Mouse (Mus musculus): ENCODE data around the gene Npas3. TPM values are rescaled to one million over a fixed set of nuclear protein-coding genes. Genes with fewer than 3 reads are reported as not detected.

Npas3 gene
- total RNA-seq, 2 experiments from 2014 or later = 0.23 to 0.24 TPM

GRCm38 (mm10) chr12:53864436-53865136 is 616.1 kb downstream of the Npas3 start:
- no peak for DNase-seq

- no peak for DNase-seq
Observed at GRCm38 (mm10) chr12:53865691-53866090, 617.2 kb downstream of the Npas3 start.

- peak; percentile 12 for DNase-seq
Observed at GRCm38 (mm10) chr12:53869981-53870380, 621.5 kb downstream of the Npas3 start.

GRCm38 (mm10) chr12:53875226-53875625 is 626.7 kb downstream of the Npas3 start:
- no peak for DNase-seq

- no peak for DNase-seq
Observed at GRCm38 (mm10) chr12:53876693-53877092, 628.2 kb downstream of the Npas3 start.

GRCm38 (mm10) chr12:53881684-53882083 is 633.2 kb downstream of the Npas3 start:
- no peak for DNase-seq

GRCm38 (mm10) chr12:53882863-53883262 is 634.4 kb downstream of the Npas3 start:
- DNase-seq = no peak

GRCm38 (mm10) chr12:53888624-53889023 is 640.1 kb downstream of the Npas3 start:
- DNase-seq = no peak

- no peak for DNase-seq
Observed at GRCm38 (mm10) chr12:53895909-53896308, 647.4 kb downstream of the Npas3 start.

- DNase-seq = no peak
Observed at GRCm38 (mm10) chr12:53908761-53909160, 660.3 kb downstream of the Npas3 start.

GRCm38 (mm10) chr12:53910192-53910591 is 661.7 kb downstream of the Npas3 start:
- no peak for DNase-seq

GRCm38 (mm10) chr12:53922153-53922552 is 673.7 kb downstream of the Npas3 start:
- no peak for DNase-seq

GRCm38 (mm10) chr12:53948826-53949225 is 700.3 kb downstream of the Npas3 start:
- no peak for DNase-seq

GRCm38 (mm10) chr12:53962004-53962403 is 713.5 kb downstream of the Npas3 start:
- no peak for DNase-seq

- no peak for DNase-seq
Observed at GRCm38 (mm10) chr12:53963534-53963933, 715.1 kb downstream of the Npas3 start.

- no peak for DNase-seq
Observed at GRCm38 (mm10) chr12:53969378-53970174, 721.1 kb downstream of the Npas3 start.

GRCm38 (mm10) chr12:53970721-53971120 is 722.2 kb downstream of the Npas3 start:
- no peak for DNase-seq

GRCm38 (mm10) chr12:53973414-53973813 is 724.9 kb downstream of the Npas3 start:
- DNase-seq = no peak

GRCm38 (mm10) chr12:53981575-53982507 is 733.4 kb downstream of the Npas3 start:
- DNase-seq = no peak

- no peak for DNase-seq
Observed at GRCm38 (mm10) chr12:53983946-53984345, 735.5 kb downstream of the Npas3 start.

GRCm38 (mm10) chr12:53985851-53986842 is 737.7 kb downstream of the Npas3 start:
- DNase-seq = no peak

Data from gastrocnemius, postnatal 25 days (tissue).